Mouse (Mus musculus) kidney, embryonic 14.5 days (tissue): ENCODE data around the gene Epha3. TPM values are rescaled to one million over a fixed set of nuclear protein-coding genes. Genes with fewer than 3 reads are reported as not detected.

Experiments
- ATAC-seq: fragments of 200-750 bp; cut with Nextera tagmentation; 2 replicates; pipeline ENCODE4 v1.8.0; 2017; ENCODE audit warnings: moderate number of reproducible peaks, mild to moderate bottlenecking, moderate TSS enrichment, moderate library complexity; ENCODE audit not compliant: low FRiP score, low TSS enrichment
- H3K27ac ChIP-seq: fragments of 300-500 bp; sonication (generic); 2 replicates; pipeline ENCODE4 v1.5.1; 2014; ENCODE audit warnings: low read depth, mild to moderate bottlenecking, low read length, moderate library complexity, mixed read lengths
- H3K27me3 ChIP-seq: fragments of 300-500 bp; sonication (generic); 2 replicates; pipeline ENCODE4 v1.6.1; 2014; ENCODE audit warnings: mild to moderate bottlenecking, low read length; ENCODE audit not compliant: control insufficient read depth, insufficient read depth
- H3K36me3 ChIP-seq: fragments of 300-500 bp; sonication (generic); 2 replicates; pipeline ENCODE4 v1.6.1; 2014; ENCODE audit warnings: low read length, mixed read lengths; ENCODE audit not compliant: control insufficient read depth, insufficient read depth
- H3K4me1 ChIP-seq: fragments of 300-500 bp; sonication (generic); 2 replicates; pipeline ENCODE4 v1.6.1; 2014; ENCODE audit warnings: low read length, mixed read lengths; ENCODE audit not compliant: control insufficient read depth, insufficient read depth
- H3K4me2 ChIP-seq: fragments of 300-500 bp; sonication (generic); replicated peaks from 2 replicates; pipeline ENCODE4 v1.6.1; 2014; ENCODE audit warnings: low read depth, mild to moderate bottlenecking, low read length
- H3K4me3 ChIP-seq: fragments of 300-500 bp; sonication (generic); 2 replicates; pipeline ENCODE4 v1.5.1; 2014; ENCODE audit warnings: mild to moderate bottlenecking, low read length
- H3K9ac ChIP-seq: fragments of 300-500 bp; sonication (generic); 2 replicates; pipeline ENCODE4 v1.6.1; 2014; ENCODE audit warnings: low read depth, mild to moderate bottlenecking, low read length, moderate library complexity
- H3K9me3 ChIP-seq: fragments of 300-500 bp; sonication (generic); 2 replicates; pipeline ENCODE4 v1.6.1; 2016; ENCODE audit warnings: low read length; ENCODE audit not compliant: control insufficient read depth
- WGBS: fragments of 180-500 bp; shearing (Covaris S2); extraction: QIAGEN DNeasy Blood & Tissue Kit; methylation state at CpG from one replicate; pipeline ENCODE4 v1.1.7; 2014; 5-methylcytosine and 5-hydroxymethylcytosine counted together
- polyA plus RNA-seq: library from polyadenylated mRNA; unstranded; fragments of >200 nt; fragmentation: Nextera tagmentation; extraction: Ambion mirVana; gene quantifications from 2 replicates; pipeline ENCODE4 v1.2.1, GENCODE M21; 2014

Epha3 gene
- polyA plus RNA-seq, 1 experiment from 2014 or later: 11.7 TPM

DNA sequence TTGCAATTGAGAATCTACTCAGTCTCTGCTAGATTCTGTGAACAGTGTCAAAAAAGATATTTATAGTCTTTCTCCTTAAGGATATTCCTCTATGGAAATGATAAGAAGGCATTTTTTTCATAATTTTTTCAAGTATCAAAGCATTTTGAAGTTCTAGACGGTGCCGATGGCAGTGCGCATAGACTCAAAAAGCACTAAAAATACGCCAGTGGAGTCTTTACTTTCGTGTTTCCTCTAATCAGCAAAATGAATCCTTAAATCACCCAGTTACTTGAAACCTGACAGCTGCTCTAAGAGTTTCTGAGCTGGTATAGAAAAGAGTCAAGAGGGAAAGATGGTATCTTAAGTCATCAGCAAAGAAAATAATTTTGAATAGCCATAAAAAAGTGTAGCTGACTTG lies 96.4 kb downstream of the Epha3 start:
- no peaks in the 10 kb centered on the region for H3K4me1 ChIP-seq
- H3K27me3 ChIP-seq: no peaks in the 10 kb centered on the region
- 64% methylated on average over 5 of the region's 5 CpGs for WGBS

GRCm38 (mm10) chr16:63761177-63761576 lies 102.8 kb downstream of the Epha3 start:
- Histone ChIP-seq H3K4me1 (no peaks in the 10 kb centered on the region), H3K9ac (no peak overlapping the region), H3K36me3 (no peaks in the 10 kb centered on the region), H3K9me3 (no peaks in the 10 kb centered on the region), H3K4me3 (no peak overlapping the region), H3K27me3 (no peaks in the 10 kb centered on the region), H3K27ac (no peak overlapping the region), H3K4me2 (no peak overlapping the region)
- ATAC-seq: no peak
- 84% methylated on average over 4 of the region's 4 CpGs for WGBS

More for the DNA sequence above, 96.4 kb downstream of the Epha3 start:
- Histone ChIP-seq H3K4me3 (no peak overlapping the region), H3K9ac (no peak overlapping the region), H3K9me3 (no peaks in the 10 kb centered on the region), H3K4me2 (no peak overlapping the region), H3K27ac (no peak overlapping the region), H3K36me3 (no peaks in the 10 kb centered on the region)
- no peak for ATAC-seq

DNA sequence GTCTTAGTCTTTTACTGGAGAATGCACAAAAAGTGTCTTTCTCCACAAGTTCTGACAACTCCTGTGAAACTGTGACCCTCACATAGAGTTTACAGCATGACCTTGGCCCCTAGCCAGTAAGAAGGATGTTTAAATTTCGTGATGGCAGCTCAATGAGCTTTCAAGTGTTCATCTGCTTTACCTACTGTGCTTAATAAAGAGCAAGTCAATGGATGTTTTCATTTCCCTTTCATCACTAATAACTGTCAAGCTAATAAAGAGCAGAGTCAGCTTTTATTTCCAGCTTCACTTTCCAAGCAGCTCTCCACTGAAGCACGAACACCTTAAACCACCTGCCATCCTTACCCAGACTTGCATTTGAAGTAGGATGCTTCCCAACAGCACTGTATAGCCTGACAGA lies 103.9 kb downstream of the Epha3 start:
- WGBS: 52% methylated on average over 2 of the region's 2 CpGs
- Histone ChIP-seq H3K9me3 (no peaks in the 10 kb centered on the region), H3K4me3 (no peak overlapping the region), H3K27ac (no peak overlapping the region), H3K9ac (no peak overlapping the region), H3K4me2 (no peak overlapping the region), H3K36me3 (no peaks in the 10 kb centered on the region), H3K27me3 (no peaks in the 10 kb centered on the region), H3K4me1 (no peaks in the 10 kb centered on the region)
- no peak for ATAC-seq

GRCm38 (mm10) chr16:63753052-63753451 lies 110.9 kb downstream of the Epha3 start:
- Histone ChIP-seq H3K4me2 (no peak overlapping the region), H3K27ac (no peak overlapping the region), H3K4me1 (no peaks in the 10 kb centered on the region), H3K9ac (no peak overlapping the region), H3K27me3 (no peaks in the 10 kb centered on the region), H3K4me3 (no peak overlapping the region), H3K9me3 (no peaks in the 10 kb centered on the region), H3K36me3 (no peaks in the 10 kb centered on the region)
- WGBS: 9% methylated on average over 3 of the region's 3 CpGs
- no peak for ATAC-seq

- WGBS: 53% methylated on average over 2 of the region's 2 CpGs
- H3K36me3 ChIP-seq: no peaks in the 10 kb centered on the region
- no peak overlapping the region for H3K4me3 ChIP-seq
- H3K4me1 ChIP-seq: no peaks in the 10 kb centered on the region
- no peak overlapping the region for H3K27ac ChIP-seq
- no peaks in the 10 kb centered on the region for H3K27me3 ChIP-seq
- no peaks in the 10 kb centered on the region for H3K9me3 ChIP-seq
- ATAC-seq: no peak
- no peak overlapping the region for H3K4me2 ChIP-seq
- no peak overlapping the region for H3K9ac ChIP-seq
These were observed 116.2 kb downstream of the Epha3 start for GRCm38 (mm10) chr16:63747817-63748216.

DNA sequence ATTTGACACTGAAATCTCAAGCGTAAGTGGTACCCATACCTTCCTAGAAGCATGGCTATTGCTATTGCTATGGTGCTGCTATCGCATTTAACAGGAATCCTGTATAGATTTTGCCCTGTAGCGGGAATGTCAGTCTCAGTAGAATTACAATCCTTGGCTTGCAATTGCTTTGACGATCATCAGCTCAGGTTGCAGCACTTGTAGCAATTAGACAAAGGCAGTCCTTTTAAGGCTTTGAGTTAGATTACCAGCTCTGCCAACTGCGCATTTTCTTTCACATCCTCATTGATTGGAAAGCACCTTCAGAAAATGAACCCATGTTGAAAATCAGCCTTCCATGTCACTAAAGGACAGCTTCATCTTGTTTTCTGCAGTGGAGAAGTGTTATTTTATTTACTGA lies 118.5 kb downstream of the Epha3 start:
- Histone ChIP-seq H3K36me3 (no peaks in the 10 kb centered on the region), H3K27me3 (no peaks in the 10 kb centered on the region), H3K27ac (no peak overlapping the region), H3K9ac (no peak overlapping the region), H3K9me3 (no peaks in the 10 kb centered on the region), H3K4me3 (no peak overlapping the region), H3K4me2 (no peak overlapping the region), H3K4me1 (no peaks in the 10 kb centered on the region)
- WGBS: 46% methylated on average over 5 of the region's 5 CpGs
- ATAC-seq: no peak

GRCm38 (mm10) chr16:63743208-63743854 lies 120.6 kb downstream of the Epha3 start:
- no peaks in the 10 kb centered on the region for H3K27me3 ChIP-seq
- no peak for ATAC-seq
- H3K36me3 ChIP-seq: no peaks in the 10 kb centered on the region
- WGBS: 71% methylated on average over 9 of the region's 9 CpGs
- no peak overlapping the region for H3K27ac ChIP-seq
- no peaks in the 10 kb centered on the region for H3K9me3 ChIP-seq
- H3K4me1 ChIP-seq: no peaks in the 10 kb centered on the region
- H3K9ac ChIP-seq: no peak overlapping the region
- H3K4me2 ChIP-seq: no peak overlapping the region
- H3K4me3 ChIP-seq: no peak overlapping the region

DNA sequence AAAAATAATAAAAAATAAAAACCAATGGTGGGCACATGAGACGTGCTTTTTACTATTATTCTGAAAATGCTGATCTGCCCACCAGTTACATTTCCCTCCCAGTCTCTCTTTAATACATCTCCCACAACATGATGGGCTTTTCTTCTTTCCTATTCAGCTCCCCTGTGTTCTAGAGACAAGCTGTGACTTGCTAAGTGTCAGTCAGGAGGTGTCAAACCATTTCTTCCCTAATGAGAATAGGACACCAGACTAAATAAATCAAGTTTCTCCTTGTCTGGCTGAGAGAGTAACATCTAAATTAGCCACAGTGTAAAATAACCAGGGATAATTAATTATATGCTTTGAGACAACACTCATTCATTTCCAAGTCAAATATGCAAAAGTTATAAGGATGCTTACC lies 144.7 kb downstream of the Epha3 start:
- H3K9me3 ChIP-seq: no peaks in the 10 kb centered on the region
- H3K27me3 ChIP-seq: no peaks in the 10 kb centered on the region
- no peak overlapping the region for H3K9ac ChIP-seq
- 81% methylated on average over 1 of the region's 1 CpGs for WGBS
- no peak overlapping the region for H3K4me3 ChIP-seq
- no peak overlapping the region for H3K27ac ChIP-seq
- no peak overlapping the region for H3K4me2 ChIP-seq
- no peaks in the 10 kb centered on the region for H3K4me1 ChIP-seq
- H3K36me3 ChIP-seq: no peaks in the 10 kb centered on the region
- no peak for ATAC-seq

GRCm38 (mm10) chr16:63717317-63717716 lies 146.7 kb downstream of the Epha3 start:
- no peak overlapping the region for H3K27ac ChIP-seq
- no peaks in the 10 kb centered on the region for H3K36me3 ChIP-seq
- no peak for ATAC-seq
- no peaks in the 10 kb centered on the region for H3K27me3 ChIP-seq
- H3K9me3 ChIP-seq: no peaks in the 10 kb centered on the region
- WGBS: 95% methylated on average over 4 of the region's 4 CpGs
- no peak overlapping the region for H3K9ac ChIP-seq
- H3K4me3 ChIP-seq: no peak overlapping the region
- H3K4me2 ChIP-seq: no peak overlapping the region
- H3K4me1 ChIP-seq: no peaks in the 10 kb centered on the region
